Mouse (Mus musculus) limb, embryonic 14.5 days (tissue): ENCODE results near the gene Gbf1. TPM values are rescaled to one million over a fixed set of nuclear protein-coding genes. Genes with fewer than 3 reads are reported as not detected.

Source experiments
- ATAC-seq: fragments of 200-750 bp; cut with Nextera tagmentation; 2 replicates; pipeline ENCODE4 v1.8.0; 2017; ENCODE audit warnings: low read depth, moderate number of reproducible peaks, moderate TSS enrichment; ENCODE audit not compliant: low FRiP score
- DNase-seq: peaks from one replicate; pipeline ENCODE4 v3.0.0-alpha.2; 2015; ENCODE audit warnings: low spot score
- H3K27ac ChIP-seq: fragments of 300-500 bp; sonication (generic); replicated peaks from 2 replicates; pipeline ENCODE4 v1.5.1; 2014; ENCODE audit warnings: low read depth, mild to moderate bottlenecking, low read length, moderate library complexity, mixed read lengths
- H3K27me3 ChIP-seq: fragments of 300-500 bp; sonication (generic); 2 replicates; pipeline ENCODE4 v1.6.1; 2014; ENCODE audit warnings: low read length, mixed read lengths; ENCODE audit not compliant: control insufficient read depth, insufficient read depth
- H3K36me3 ChIP-seq: fragments of 300-500 bp; sonication (generic); 2 replicates; pipeline ENCODE4 v1.6.1; 2014; ENCODE audit warnings: mild to moderate bottlenecking, low read length, moderate library complexity, mixed read lengths; ENCODE audit not compliant: control insufficient read depth, insufficient read depth
- H3K4me1 ChIP-seq: fragments of 300-500 bp; sonication (generic); 2 replicates; pipeline ENCODE4 v1.6.1; 2014; ENCODE audit warnings: antibody characterized with exemption, low read length, mixed read lengths; ENCODE audit not compliant: control insufficient read depth, insufficient read depth
- H3K4me2 ChIP-seq: fragments of 300-500 bp; sonication (generic); replicated peaks from 2 replicates; pipeline ENCODE4 v1.6.1; 2014; ENCODE audit warnings: low read depth, mild to moderate bottlenecking, low read length, moderate library complexity; ENCODE audit not compliant: severe bottlenecking
- H3K4me3 ChIP-seq: fragments of 300-500 bp; sonication (generic); replicated peaks from 2 replicates; pipeline ENCODE4 v1.5.1; 2014; ENCODE audit warnings: low read length
- H3K9ac ChIP-seq: fragments of 300-500 bp; sonication (generic); 2 replicates; pipeline ENCODE4 v1.6.1; 2014; ENCODE audit warnings: mild to moderate bottlenecking, low read depth, low read length, moderate library complexity; ENCODE audit not compliant: severe bottlenecking
- H3K9me3 ChIP-seq: fragments of 300-500 bp; sonication (generic); 2 replicates; pipeline ENCODE4 v1.6.1; 2016; ENCODE audit warnings: low read length; ENCODE audit not compliant: control insufficient read depth
- POLR2A ChIP-seq: fragments of 200-500 bp; IDR thresholded peaks from 2 replicates; pipeline ENCODE4 v1.8.0; 2012; ENCODE audit warnings: inconsistent platforms, mild to moderate bottlenecking, moderate library complexity, borderline replicate concordance; ENCODE audit not compliant: insufficient read depth, insufficient read length; ENCODE audit errors: extremely low read depth
- WGBS: fragments of 180-500 bp; shearing (Covaris S2); extraction: QIAGEN DNeasy Blood & Tissue Kit; methylation state at CpG from one replicate; pipeline ENCODE4 v1.1.7; 2014; 5-methylcytosine and 5-hydroxymethylcytosine counted together
- polyA plus RNA-seq, 2 experiments: library from polyadenylated mRNA; depleted of rRNA in 1 of 2; stranded (reverse) in 1 of 2; unstranded in 1 of 2; fragments of >200 nt; fragmentation: Nextera tagmentation in 1 of 2; extraction: Ambion mirVana in 1 of 2; gene quantifications; 2 replicates each; pipeline versions ENCODE4 v1.2.1 to v1.2.3; 2012 to 2014

The Gbf1 gene
- polyA plus RNA-seq, 2 experiments = 66.8 to 92.1 TPM

DNA sequence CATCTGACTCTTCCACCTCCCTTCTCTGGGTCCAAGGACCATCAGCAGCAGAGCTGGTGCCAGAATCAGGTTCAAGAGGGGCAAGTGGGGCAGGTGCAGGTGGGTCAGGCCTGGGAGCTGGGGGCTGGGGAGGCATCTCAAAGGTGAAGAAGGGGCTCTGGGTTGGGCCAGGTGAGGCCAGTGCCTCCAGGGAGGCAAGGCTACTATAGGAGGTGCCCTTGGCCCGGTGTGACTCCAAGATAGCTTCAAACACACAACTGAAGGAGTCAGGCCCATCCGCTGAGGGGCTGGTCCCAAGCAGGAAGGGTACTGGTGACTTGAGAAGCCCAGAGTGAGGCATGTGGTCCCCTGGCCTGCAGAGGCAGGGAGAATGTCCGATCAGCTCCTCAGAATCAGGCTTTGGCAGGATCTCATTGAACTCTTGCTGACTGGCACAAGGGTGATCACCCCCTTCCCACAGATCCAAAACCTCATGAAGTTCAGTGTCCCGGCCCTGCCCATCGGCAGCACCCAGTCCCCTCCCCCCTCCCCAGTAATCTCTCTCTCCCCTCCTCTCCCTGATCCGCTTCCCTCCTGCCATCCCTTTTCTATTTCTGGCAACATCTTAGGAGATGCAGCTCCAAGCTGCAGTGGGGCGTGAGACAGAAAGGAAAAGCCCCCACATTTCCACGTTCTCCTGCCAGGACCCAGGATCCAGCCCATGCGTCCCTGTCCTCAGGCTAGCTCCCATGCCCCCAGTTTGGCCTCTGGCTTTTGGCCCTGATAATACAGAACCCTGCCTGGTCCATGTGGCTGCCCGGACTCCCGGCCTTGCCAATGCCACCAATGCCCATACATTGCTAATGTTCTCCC is 170.1 kb downstream of the Gbf1 start:
- H3K9ac ChIP-seq = no peak overlapping the region
- H3K36me3 ChIP-seq = no peaks in the 10 kb centered on the region
- ATAC-seq = no peak
- no peak for TF ChIP-seq POLR2A
- H3K9me3 ChIP-seq = no peaks in the 10 kb centered on the region
- peaks cover 5% of the 10 kb centered on the region for H3K4me1 ChIP-seq
- no peak overlapping the region for H3K27ac ChIP-seq
- H3K4me3 ChIP-seq = no peak overlapping the region
- no peak overlapping the region for H3K4me2 ChIP-seq
- DNase-seq = no peak
- H3K27me3 ChIP-seq = peaks cover 88% of the 10 kb centered on the region
- WGBS = 54% methylated on average over 10 of the region's 11 CpGs

- Histone ChIP-seq H3K27ac (no peak overlapping the region), H3K27me3 (peaks cover 84% of the 10 kb centered on the region), H3K36me3 (no peaks in the 10 kb centered on the region), H3K9me3 (no peaks in the 10 kb centered on the region), H3K9ac (no peak overlapping the region), H3K4me3 (no peak overlapping the region), H3K4me1 (peaks cover 4% of the 10 kb centered on the region; the same call in 1 of the 2 replicates), H3K4me2 (no peak overlapping the region)
- no peak for DNase-seq
- no peak for ATAC-seq
- no peak for TF ChIP-seq POLR2A
- whole genome bisulfite sequencing = 75% methylated on average over 13 of the region's 13 CpGs
Measured at GRCm38 (mm10) chr19:46322996-46323572, 170.8 kb downstream of the Gbf1 start.

DNA sequence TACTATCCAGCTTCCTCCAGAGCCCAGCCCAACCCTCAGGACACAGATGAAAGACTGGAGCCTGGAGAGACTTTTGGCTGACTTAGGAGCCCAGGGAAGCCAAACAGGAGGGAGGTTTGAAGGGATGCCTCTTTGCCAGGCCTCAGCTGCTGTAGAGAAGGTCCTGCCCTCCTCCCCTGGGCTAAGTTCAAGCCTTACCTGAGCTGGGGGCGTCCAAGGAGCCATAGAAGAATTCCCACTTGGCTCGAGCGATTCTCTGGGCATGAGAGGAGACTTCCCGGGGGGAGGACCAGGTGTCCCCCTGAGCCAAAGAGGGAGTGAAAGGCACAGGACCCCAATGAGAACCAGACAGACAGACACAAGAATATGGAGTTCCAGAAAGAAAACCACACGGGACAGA is 171.4 kb downstream of the Gbf1 start:
- no peaks in the 10 kb centered on the region for H3K9me3 ChIP-seq
- no peak overlapping the region for H3K4me3 ChIP-seq
- WGBS = 57% methylated on average over 5 of the region's 5 CpGs
- DNase-seq = no peak
- peaks cover 1% of the 10 kb centered on the region; the same call in 1 of the 2 replicates for H3K4me1 ChIP-seq
- H3K9ac ChIP-seq = no peak overlapping the region
- H3K4me2 ChIP-seq = no peak overlapping the region
- no peak for ATAC-seq
- TF ChIP-seq POLR2A = no peak
- no peak overlapping the region for H3K27ac ChIP-seq
- no peaks in the 10 kb centered on the region for H3K36me3 ChIP-seq
- H3K27me3 ChIP-seq = peaks cover 78% of the 10 kb centered on the region

GRCm38 (mm10) chr19:46324366-46324765 is 172.1 kb downstream of the Gbf1 start:
- no peak overlapping the region for H3K4me3 ChIP-seq
- no peak overlapping the region for H3K9ac ChIP-seq
- 67% methylated on average over 11 of the region's 11 CpGs for WGBS
- ATAC-seq (no peak), DNase-seq (no peak)
- no peak overlapping the region for H3K27ac ChIP-seq
- H3K27me3 ChIP-seq = peaks cover 75% of the 10 kb centered on the region
- H3K4me2 ChIP-seq = no peak overlapping the region
- TF ChIP-seq POLR2A = no peak
- peaks cover 3% of the 10 kb centered on the region for H3K4me1 ChIP-seq
- no peaks in the 10 kb centered on the region for H3K9me3 ChIP-seq
- H3K36me3 ChIP-seq = no peaks in the 10 kb centered on the region

- ATAC-seq = no peak
- no peaks in the 10 kb centered on the region for H3K9me3 ChIP-seq
- peaks cover 70% of the 10 kb centered on the region for H3K27me3 ChIP-seq
- H3K4me3 ChIP-seq = no peak overlapping the region
- DNase-seq = no peak
- H3K9ac ChIP-seq = no peak overlapping the region
- no peak overlapping the region for H3K27ac ChIP-seq
- TF ChIP-seq POLR2A = no peak
- no peaks in the 10 kb centered on the region for H3K36me3 ChIP-seq
- no peak overlapping the region for H3K4me2 ChIP-seq
- peaks cover 7% of the 10 kb centered on the region for H3K4me1 ChIP-seq
- 64% methylated on average over 5 of the region's 5 CpGs for WGBS
Measured at GRCm38 (mm10) chr19:46324918-46325317, 172.6 kb downstream of the Gbf1 start.
